Comparison of ENCODE assay signal across 8 mouse cellular contexts in genomic region chr1:191720419-191720818, GRCm38 (mm10). TPM values are rescaled to one million over a fixed set of nuclear protein-coding genes. Genes with fewer than 3 reads are reported as not detected.
DNase-seq lines count a peak whose midpoint lies in the region; ATAC-seq lines count a peak whose summit lies in the region.

No protein-coding gene starts in this region.

- 47% methylated on average over 3 of the region's 3 CpGs for WGBS in forebrain, embryonic 14.5 days

- peak overlapping the region; percentile 44; the same call in 1 of the 2 replicates for H3K27ac ChIP-seq in forebrain, embryonic 14.5 days (ENCODE audit: low read depth, low read length)

- H3K4me2 ChIP-seq in forebrain, embryonic 14.5 days (ENCODE audit: low read length) = peak overlapping the region; percentile 73

- peak overlapping the region; percentile 17 for H3K4me3 ChIP-seq in forebrain, embryonic 14.5 days (ENCODE audit: low read depth, low read length)

- peak overlapping the region; percentile 56 for H3K9ac ChIP-seq in forebrain, embryonic 14.5 days (ENCODE audit: low read length)

- DNase-seq in layer of hippocampus, adult 11-12 months (ENCODE audit: low spot score) = peak; percentile 13
- DNase-seq in layer of hippocampus, adult 9-10 months (ENCODE audit: low spot score) = no peak
- DNase-seq in forebrain, embryonic 14.5 days (ENCODE audit: low spot score) = peak; percentile 20
- DNase-seq in left cerebral cortex, adult 8-10 months (ENCODE audit: low spot score in 2 of 2) = peak; percentile 25 to 28
- peak; percentile 33 for DNase-seq in right cerebral cortex, postnatal 25 days
- no peak for DNase-seq in B cell, adult 2 months
- DNase-seq in urinary bladder, postnatal 36 days (ENCODE audit: low spot score in 2 of 2) = no peak
- DNase-seq in testis, postnatal 10 days (ENCODE audit: low spot score) = no peak

- H3K27me3 ChIP-seq in forebrain, embryonic 14.5 days (replicated peaks; ENCODE audit: control insufficient read depth, insufficient read depth, low read length) = no peaks in the 10 kb centered on the region

- peaks cover 25% of the 10 kb centered on the region for H3K36me3 ChIP-seq in forebrain, embryonic 14.5 days (ENCODE audit: control insufficient read depth, insufficient read depth, low read length)

- H3K4me1 ChIP-seq in forebrain, embryonic 14.5 days (ENCODE audit: control insufficient read depth, insufficient read depth, low read length) = peaks cover 14% of the 10 kb centered on the region

- no peaks in the 10 kb centered on the region for H3K9me3 ChIP-seq in forebrain, embryonic 14.5 days (replicated peaks; ENCODE audit: control insufficient read depth, low read length)

- ATAC-seq in forebrain, embryonic 14.5 days = no peak

RNA-seq across cellular contexts. Expression of gene Lpgat1, which starts 2.8 kb away (rescaled TPM):
- polyA plus RNA-seq in forebrain, embryonic 14.5 days (2014; fragmentation: Nextera tagmentation; extraction: Ambion mirVana) = 24.6 and 34.3 TPM in 2 replicates
- total RNA-seq in left cerebral cortex, adult 8-10 months (2022) = 100 to 1,000 TPM; 184 to 194 (median 190) TPM

Comparison
In these comparisons a context has a peak if more than half of its experiments do, and no peak if none do; other contexts are left out.
1. DNase-seq: peak in layer of hippocampus, adult 11-12 months (single experiment), forebrain, embryonic 14.5 days (single experiment), left cerebral cortex, adult 8-10 months (2 of 2) and right cerebral cortex, postnatal 25 days (single experiment); none in layer of hippocampus, adult 9-10 months (single experiment), B cell, adult 2 months (0 of 2), urinary bladder, postnatal 36 days (0 of 2) and testis, postnatal 10 days (single experiment).